Mouse (Mus musculus) large intestine, adult 2 months (tissue): Measurements from ENCODE around the gene Sez6l. TPM values are rescaled to one million over a fixed set of nuclear protein-coding genes. Genes with fewer than 3 reads are reported as not detected.

Experiments used
- DNase-seq: peaks from one replicate; pipeline ENCODE4 v3.0.0-alpha.2; 2012; ENCODE audit warnings: low read depth, low spot score
- WGBS: fragments of 180-500 bp; shearing (Covaris S2); methylation state at CpG from one replicate; pipeline ENCODE4 v1.1.7; 2018; 5-methylcytosine and 5-hydroxymethylcytosine counted together
- polyA plus RNA-seq: library from polyadenylated mRNA; depleted of rRNA; stranded (reverse); fragments of >200 nt; gene quantifications from 2 replicates; pipeline ENCODE4 v1.2.3, GENCODE M21; 2012; rRNA removed

The Sez6l gene
- polyA plus RNA-seq, 1 experiment: 0.40 TPM

DNA sequence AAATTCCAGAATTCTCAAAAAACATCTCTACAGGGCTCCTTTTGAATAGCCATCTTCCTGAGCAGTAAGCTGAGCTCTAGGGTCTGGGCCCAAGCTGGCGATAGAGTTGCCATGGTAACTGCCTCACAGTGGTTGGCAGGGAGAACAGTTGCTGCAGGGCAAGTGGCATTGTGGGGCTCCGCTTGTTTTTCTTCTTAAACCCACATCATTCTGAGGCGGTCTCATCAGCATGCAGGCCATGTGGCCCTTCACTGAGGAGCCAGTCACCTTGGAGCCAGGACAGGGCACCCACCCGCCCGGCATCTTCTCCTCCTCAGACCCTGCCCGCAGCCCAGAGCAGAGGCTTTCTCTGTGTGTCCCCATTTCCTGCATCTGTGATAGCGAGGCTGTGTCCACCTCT lies 205.1 kb downstream of the Sez6l start:
- no peak for DNase-seq
- 87% methylated on average over 7 of the region's 7 CpGs for WGBS

DNA sequence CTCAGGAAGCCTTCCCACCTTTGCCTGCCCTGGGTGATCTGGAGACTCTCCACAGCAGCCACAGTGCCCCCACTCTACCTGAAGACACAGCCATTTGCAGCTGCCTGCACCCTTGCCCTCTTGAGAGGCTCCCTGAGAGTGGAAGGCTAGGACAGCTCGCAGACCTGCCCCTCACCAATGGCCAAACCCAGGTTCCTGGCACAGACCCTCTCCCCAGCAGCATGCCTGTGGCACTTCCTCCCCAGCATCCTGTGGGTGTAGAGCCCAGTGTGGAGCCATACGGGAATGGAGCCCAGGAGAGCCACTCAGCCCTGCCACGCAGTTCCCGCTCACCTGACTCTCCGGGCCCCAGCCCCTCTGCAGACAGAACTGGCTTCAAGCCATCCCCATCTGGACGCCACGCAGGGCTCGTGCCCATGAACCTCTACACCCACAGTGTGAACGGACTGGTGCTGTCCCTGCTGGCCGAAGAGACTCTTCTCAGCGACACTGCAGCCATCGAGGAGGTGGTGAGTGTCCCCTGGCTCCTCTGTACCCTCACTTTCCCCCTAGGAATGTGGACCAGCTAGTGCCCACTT lies 206.7 kb downstream of the Sez6l start:
- no peak for DNase-seq
- 91% methylated on average over 12 of the region's 12 CpGs for WGBS

DNA sequence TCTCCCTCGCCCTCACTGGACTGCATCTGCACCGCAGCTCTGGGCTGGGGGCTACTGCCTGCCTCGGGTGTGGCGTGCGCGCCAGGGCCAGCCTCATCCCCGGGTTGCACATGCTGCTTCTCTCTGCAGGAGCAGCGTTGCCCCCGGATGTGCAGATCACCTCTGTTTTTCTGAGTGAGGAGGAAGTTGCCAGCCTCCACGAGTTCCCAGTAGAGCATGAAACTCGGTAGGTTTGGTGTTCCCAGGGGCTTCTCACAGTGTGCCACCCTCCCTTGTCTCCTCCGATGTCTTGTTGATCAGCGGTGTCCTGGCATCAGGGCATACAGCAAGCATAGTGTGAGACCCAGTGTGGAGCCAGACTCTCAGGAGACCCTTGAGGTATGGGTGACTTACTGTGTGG lies 207.7 kb downstream of the Sez6l start:
- no peak for DNase-seq
- 89% methylated on average over 13 of the region's 13 CpGs for whole genome bisulfite sequencing

Other genes starting within 250 kb of the Sez6l start
- gene Srrd, start 234.1 kb downstream of the Sez6l start, polyA plus RNA-seq: 31.3 and 31.4 TPM in 2 replicates
- gene Hps4, start 234.1 kb downstream of the Sez6l start, polyA plus RNA-seq: 31.9 and 43.7 TPM in 2 replicates
- not detected in 2 replicates for gene Gm6583, start 221.2 kb downstream of the Sez6l start, polyA plus RNA-seq
- 2.7 and 2.8 TPM in 2 replicates for gene Asphd2, start 182.3 kb downstream of the Sez6l start, polyA plus RNA-seq
- not detected in 2 replicates for gene Gm6588, start 127.8 kb downstream of the Sez6l start, polyA plus RNA-seq